Mouse (Mus musculus) heart, embryonic 16.5 days (tissue): Measurements from ENCODE around the gene Mmp21. TPM values are rescaled to one million over a fixed set of nuclear protein-coding genes. Genes with fewer than 3 reads are reported as not detected.

Experiments used
- ATAC-seq: fragments of 200-750 bp; cut with Nextera tagmentation; replicated peaks from 2 replicates; pipeline ENCODE4 v1.8.0; 2017; ENCODE audit warnings: moderate number of reproducible peaks; ENCODE audit not compliant: insufficient read depth, low FRiP score; ENCODE audit errors: extremely low read depth
- H3K27ac ChIP-seq: fragments of 300-500 bp; sonication (generic); 2 replicates; pipeline ENCODE4 v1.5.1; 2014; ENCODE audit warnings: mild to moderate bottlenecking, low read length, control low read depth, moderate library complexity
- H3K27me3 ChIP-seq: fragments of 300-500 bp; sonication (generic); 2 replicates; pipeline ENCODE4 v1.6.1; 2014; ENCODE audit warnings: low read length, mixed read lengths; ENCODE audit not compliant: control insufficient read depth, insufficient read depth
- H3K36me3 ChIP-seq: fragments of 300-500 bp; sonication (generic); 2 replicates; pipeline ENCODE4 v1.6.1; 2014; ENCODE audit not compliant: control insufficient read depth, insufficient read depth
- H3K4me1 ChIP-seq: fragments of 300-500 bp; sonication (generic); 2 replicates; pipeline ENCODE4 v1.6.1; 2014; ENCODE audit warnings: low read length, mixed read lengths; ENCODE audit not compliant: control insufficient read depth, insufficient read depth
- H3K4me2 ChIP-seq: fragments of 300-500 bp; sonication (generic); 2 replicates; pipeline ENCODE4 v1.6.1; 2014; ENCODE audit warnings: low read depth, mild to moderate bottlenecking, control low read depth, low read length
- H3K4me3 ChIP-seq: fragments of 300-500 bp; sonication (generic); 2 replicates; pipeline ENCODE4 v1.5.1; 2014; ENCODE audit warnings: mild to moderate bottlenecking, control low read depth, low read length
- H3K9ac ChIP-seq: fragments of 300-500 bp; sonication (generic); 2 replicates; pipeline ENCODE4 v1.6.1; 2014; ENCODE audit warnings: low read length, control low read depth
- H3K9me3 ChIP-seq: fragments of 300-500 bp; sonication (generic); replicated peaks from 2 replicates; pipeline ENCODE4 v1.6.1; 2016; ENCODE audit warnings: low read length; ENCODE audit not compliant: control insufficient read depth
- WGBS: fragments of 180-500 bp; shearing (Covaris S2); extraction: QIAGEN DNeasy Blood & Tissue Kit; methylation state at CpG from one replicate; pipeline ENCODE4 v1.1.7; 2014; 5-methylcytosine and 5-hydroxymethylcytosine counted together
- polyA plus RNA-seq: library from polyadenylated mRNA; unstranded; fragments of >200 nt; fragmentation: Nextera tagmentation; extraction: Ambion mirVana; gene quantifications from 2 replicates; pipeline ENCODE4 v1.2.1, GENCODE M21; 2015

The Mmp21 gene
- polyA plus RNA-seq, 1 experiment from 2014 or later: not detected

DNA sequence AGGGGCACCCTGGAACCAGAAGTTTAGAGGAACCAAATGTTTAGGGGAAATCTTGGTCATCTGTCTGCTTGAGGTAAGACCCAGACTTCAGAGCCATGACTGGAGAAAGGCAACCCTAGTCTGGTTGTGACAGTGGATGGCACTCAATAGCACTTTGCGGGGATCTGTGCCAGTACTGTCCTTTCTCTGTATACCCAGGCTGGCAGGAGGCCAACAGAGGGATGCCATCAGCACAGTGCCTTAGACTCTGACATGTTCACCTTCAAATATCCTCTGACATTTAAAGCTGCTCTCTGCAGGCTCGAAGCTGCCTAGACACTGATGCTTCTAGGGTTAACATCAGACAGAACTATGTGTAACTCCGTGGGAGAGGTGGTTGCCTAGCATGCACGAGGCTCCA, 422 bp downstream of the Mmp21 start:
- Histone ChIP-seq H3K4me1 (peaks cover 4% of the 10 kb centered on the region; the same call in 1 of the 2 replicates), H3K9ac (no peak overlapping the region), H3K4me3 (no peak overlapping the region), H3K9me3 (no peaks in the 10 kb centered on the region), H3K27ac (no peak overlapping the region), H3K27me3 (no peaks in the 10 kb centered on the region), H3K4me2 (no peak overlapping the region), H3K36me3 (no peaks in the 10 kb centered on the region)
- WGBS: 30% methylated on average over 4 of the region's 4 CpGs
- ATAC-seq: peak; percentile 75; the same call in 1 of the 2 replicates

GRCm38 (mm10) chr7:133678716-133679115, 1.1 kb downstream of the Mmp21 start:
- no peak for ATAC-seq
- H3K36me3 ChIP-seq: no peaks in the 10 kb centered on the region

DNA sequence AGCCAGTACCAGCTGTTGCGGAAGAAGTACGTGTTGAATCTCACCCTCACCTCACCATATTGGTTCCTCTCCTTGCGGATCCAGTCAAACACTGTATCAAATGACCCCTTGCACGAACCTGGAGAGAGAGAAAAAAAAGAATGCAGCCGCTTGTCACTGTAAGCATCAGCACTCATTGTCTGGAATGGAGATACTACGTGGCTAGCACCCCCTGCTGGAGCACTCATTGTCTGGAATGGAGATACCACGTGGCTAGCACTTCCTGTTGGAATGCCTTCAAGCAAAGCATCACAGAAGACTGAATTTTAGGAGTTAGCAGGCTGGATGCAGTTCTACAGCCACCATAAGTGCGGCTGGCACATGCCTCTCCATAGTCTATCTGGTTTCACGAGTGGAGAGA, 3.9 kb downstream of the Mmp21 start:
- Histone ChIP-seq H3K4me2 (no peak overlapping the region), H3K27ac (no peak overlapping the region), H3K27me3 (no peaks in the 10 kb centered on the region), H3K9ac (no peak overlapping the region), H3K4me1 (peaks cover 4% of the 10 kb centered on the region; the same call in 1 of the 2 replicates), H3K36me3 (peaks cover 21% of the 10 kb centered on the region), H3K4me3 (no peak overlapping the region), H3K9me3 (no peaks in the 10 kb centered on the region)
- 69% methylated on average over 9 of the region's 9 CpGs for WGBS
- ATAC-seq: no peak

More at GRCm38 (mm10) chr7:133678716-133679115, 1.1 kb downstream of the Mmp21 start:
- H3K4me3 ChIP-seq: no peak overlapping the region
- no peaks in the 10 kb centered on the region for H3K27me3 ChIP-seq
- WGBS: 97% methylated on average over 8 of the region's 8 CpGs
- H3K27ac ChIP-seq: no peak overlapping the region
- no peak overlapping the region for H3K4me2 ChIP-seq
- no peaks in the 10 kb centered on the region for H3K9me3 ChIP-seq
- H3K9ac ChIP-seq: no peak overlapping the region
- peaks cover 4% of the 10 kb centered on the region; the same call in 1 of the 2 replicates for H3K4me1 ChIP-seq

- ATAC-seq: no peak
- no peaks in the 10 kb centered on the region for H3K27me3 ChIP-seq
- H3K9me3 ChIP-seq: no peaks in the 10 kb centered on the region
- no peak overlapping the region for H3K27ac ChIP-seq
- H3K36me3 ChIP-seq: peaks cover 59% of the 10 kb centered on the region
- no peak overlapping the region for H3K9ac ChIP-seq
- WGBS: 87% methylated on average over 3 of the region's 3 CpGs
- H3K4me2 ChIP-seq: no peak overlapping the region
- H3K4me3 ChIP-seq: no peak overlapping the region
- no peaks in the 10 kb centered on the region for H3K4me1 ChIP-seq
Observed at GRCm38 (mm10) chr7:133670846-133671245, 9.0 kb downstream of the Mmp21 start.

- WGBS: 91% methylated on average over 9 of the region's 9 CpGs
- no peak for ATAC-seq
- no peaks in the 10 kb centered on the region for H3K4me1 ChIP-seq
Observed at GRCm38 (mm10) chr7:133669946-133670345, 9.9 kb downstream of the Mmp21 start.

DNA sequence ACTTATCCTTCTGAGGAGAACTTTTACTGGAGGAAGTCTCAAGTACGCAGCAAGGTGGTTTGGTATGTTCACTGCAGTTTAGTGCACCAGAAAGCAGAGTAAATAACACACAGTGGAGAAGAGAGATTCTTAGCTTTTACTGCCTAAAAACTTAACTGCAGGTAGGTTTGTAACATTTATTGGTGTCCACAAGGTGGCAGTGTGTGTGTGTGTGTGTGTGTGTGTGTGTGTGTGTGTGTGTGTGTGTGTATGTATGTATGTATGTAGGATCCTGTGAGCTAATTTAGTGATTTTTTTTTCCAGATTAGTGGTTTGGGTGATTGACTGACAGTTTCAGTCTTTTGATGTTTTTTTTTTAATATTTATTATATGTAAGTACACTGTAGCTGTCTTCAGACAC, 10.8 kb downstream of the Mmp21 start:
- no peak overlapping the region for H3K4me3 ChIP-seq
- WGBS: 84% methylated on average over 1 of the region's 1 CpGs
- no peaks in the 10 kb centered on the region for H3K4me1 ChIP-seq
- no peak overlapping the region for H3K27ac ChIP-seq
- H3K9me3 ChIP-seq: no peaks in the 10 kb centered on the region
- no peak for ATAC-seq
- no peaks in the 10 kb centered on the region for H3K27me3 ChIP-seq
- no peak overlapping the region for H3K4me2 ChIP-seq
- H3K36me3 ChIP-seq: peaks cover 73% of the 10 kb centered on the region
- no peak overlapping the region for H3K9ac ChIP-seq

More at GRCm38 (mm10) chr7:133669946-133670345, 9.9 kb downstream of the Mmp21 start:
- Histone ChIP-seq H3K9ac (no peak overlapping the region), H3K27me3 (no peaks in the 10 kb centered on the region), H3K4me2 (no peak overlapping the region), H3K36me3 (peaks cover 66% of the 10 kb centered on the region), H3K27ac (no peak overlapping the region), H3K4me3 (no peak overlapping the region), H3K9me3 (no peaks in the 10 kb centered on the region)

DNA sequence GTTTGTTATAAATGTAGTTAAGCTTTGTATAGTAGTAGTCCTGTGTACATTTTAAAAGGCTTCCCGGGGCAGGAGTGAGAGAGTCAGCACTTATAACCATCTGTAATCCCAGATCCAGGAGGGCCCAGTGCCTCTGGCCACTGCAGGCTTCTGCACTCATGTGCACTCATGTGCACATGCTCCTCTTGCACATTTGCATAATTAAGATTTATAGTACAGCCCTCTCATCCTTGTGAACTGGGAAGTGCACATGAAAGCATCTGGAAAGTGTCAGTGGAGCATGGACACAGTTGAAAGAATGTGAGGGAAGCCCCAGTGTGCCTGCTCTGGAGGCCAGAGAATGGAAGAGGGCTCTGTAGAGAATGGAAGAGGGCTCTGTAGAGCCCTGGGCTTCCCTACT, 17.4 kb downstream of the Mmp21 start:
- H3K9ac ChIP-seq: no peak overlapping the region
- ATAC-seq: no peak
- no peak overlapping the region for H3K4me2 ChIP-seq
- H3K27me3 ChIP-seq: no peaks in the 10 kb centered on the region
- no peaks in the 10 kb centered on the region for H3K9me3 ChIP-seq
- WGBS: 98% methylated on average over 1 of the region's 1 CpGs
- no peak overlapping the region for H3K4me3 ChIP-seq
- H3K4me1 ChIP-seq: no peaks in the 10 kb centered on the region
- H3K27ac ChIP-seq: no peak overlapping the region
- H3K36me3 ChIP-seq: peaks cover 85% of the 10 kb centered on the region

DNA sequence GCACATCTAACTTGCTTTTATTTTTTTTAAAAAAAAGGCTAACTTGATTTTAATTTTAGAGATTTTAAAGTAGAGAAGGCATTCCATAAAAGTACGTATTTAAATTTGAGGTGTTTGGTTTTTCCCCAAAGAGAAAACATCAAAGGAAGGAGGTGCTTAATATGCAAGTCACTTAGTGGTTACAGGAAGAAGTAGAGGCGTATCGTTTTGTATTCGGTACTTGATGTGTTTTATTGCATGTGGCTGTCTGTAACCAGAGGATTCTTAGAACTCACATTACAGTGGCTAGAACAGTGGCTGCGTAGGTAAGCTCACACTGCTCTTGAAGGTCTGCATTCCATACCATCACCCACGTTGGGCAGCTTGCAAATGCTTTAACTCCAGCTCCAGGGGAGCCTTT, 34.1 kb downstream of the Mmp21 start:
- 89% methylated on average over 6 of the region's 6 CpGs for WGBS
- Histone ChIP-seq H3K4me1 (no peaks in the 10 kb centered on the region), H3K27ac (no peak overlapping the region), H3K4me2 (no peak overlapping the region), H3K9ac (no peak overlapping the region), H3K4me3 (no peak overlapping the region), H3K36me3 (peaks cover 61% of the 10 kb centered on the region), H3K9me3 (no peaks in the 10 kb centered on the region), H3K27me3 (no peaks in the 10 kb centered on the region)
- no peak for ATAC-seq

DNA sequence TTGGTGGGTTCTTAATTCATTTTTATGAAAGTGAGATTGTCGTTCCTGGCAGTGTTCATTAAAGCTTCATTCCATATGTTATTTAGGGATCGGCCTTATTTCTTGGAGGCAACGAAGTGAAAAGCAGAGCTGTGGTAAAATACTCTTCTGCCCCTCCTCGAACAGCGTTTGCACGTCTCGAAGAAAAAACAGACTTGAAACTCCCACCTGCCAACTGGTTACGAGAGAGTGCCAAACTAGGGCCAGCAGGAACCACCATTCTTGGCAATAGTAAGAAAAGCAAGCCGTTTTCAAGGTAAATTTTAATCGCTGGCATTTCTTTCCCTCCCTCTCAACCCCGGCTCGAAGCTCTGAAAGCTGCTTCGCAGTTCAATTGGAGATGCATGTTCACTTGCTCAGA, 41.0 kb downstream of the Mmp21 start:
- H3K4me3 ChIP-seq: peak overlapping the region; percentile 92
- ATAC-seq: no peak
- H3K4me2 ChIP-seq: peak overlapping the region; percentile 92
- H3K27me3 ChIP-seq: no peaks in the 10 kb centered on the region
- H3K4me1 ChIP-seq: peaks cover 11% of the 10 kb centered on the region
- peaks cover 34% of the 10 kb centered on the region for H3K36me3 ChIP-seq
- H3K9ac ChIP-seq: no peak overlapping the region
- 91% methylated on average over 13 of the region's 13 CpGs for WGBS
- H3K27ac ChIP-seq: no peak overlapping the region
- H3K9me3 ChIP-seq: no peaks in the 10 kb centered on the region
